Mouse (Mus musculus) layer of hippocampus, postnatal 25 days (tissue): ENCODE data around the gene Cdon. TPM values are rescaled to one million over a fixed set of nuclear protein-coding genes. Genes with fewer than 3 reads are reported as not detected.
A peak's percentile ranks its signal among the peaks of the same experiment; 100 is the strongest.
"Not testable (repeated sequence)": the region's sequence is repeated elsewhere in the genome, so short reads cannot be mapped to it uniquely, and the experiment has no call there.

Experiments
- DNase-seq, 2 experiments: peaks; one replicate each; pipeline ENCODE4 v3.0.0; 2022; ENCODE audit warnings: mixed read lengths in 2 of 2, low spot score in 1 of 2; ENCODE audit errors: extremely low spot score in 1 of 2
- total RNA-seq, 2 experiments: library from RNA; stranded (reverse); gene quantifications; 2 replicates each; pipeline ENCODE4 v1.2.3; 2021

Cdon gene
- total RNA-seq, result 10 to 100 TPM in 1 of 2 experiments, 1 to 10 TPM in 1; 9.5 to 15.8 TPM

DNA sequence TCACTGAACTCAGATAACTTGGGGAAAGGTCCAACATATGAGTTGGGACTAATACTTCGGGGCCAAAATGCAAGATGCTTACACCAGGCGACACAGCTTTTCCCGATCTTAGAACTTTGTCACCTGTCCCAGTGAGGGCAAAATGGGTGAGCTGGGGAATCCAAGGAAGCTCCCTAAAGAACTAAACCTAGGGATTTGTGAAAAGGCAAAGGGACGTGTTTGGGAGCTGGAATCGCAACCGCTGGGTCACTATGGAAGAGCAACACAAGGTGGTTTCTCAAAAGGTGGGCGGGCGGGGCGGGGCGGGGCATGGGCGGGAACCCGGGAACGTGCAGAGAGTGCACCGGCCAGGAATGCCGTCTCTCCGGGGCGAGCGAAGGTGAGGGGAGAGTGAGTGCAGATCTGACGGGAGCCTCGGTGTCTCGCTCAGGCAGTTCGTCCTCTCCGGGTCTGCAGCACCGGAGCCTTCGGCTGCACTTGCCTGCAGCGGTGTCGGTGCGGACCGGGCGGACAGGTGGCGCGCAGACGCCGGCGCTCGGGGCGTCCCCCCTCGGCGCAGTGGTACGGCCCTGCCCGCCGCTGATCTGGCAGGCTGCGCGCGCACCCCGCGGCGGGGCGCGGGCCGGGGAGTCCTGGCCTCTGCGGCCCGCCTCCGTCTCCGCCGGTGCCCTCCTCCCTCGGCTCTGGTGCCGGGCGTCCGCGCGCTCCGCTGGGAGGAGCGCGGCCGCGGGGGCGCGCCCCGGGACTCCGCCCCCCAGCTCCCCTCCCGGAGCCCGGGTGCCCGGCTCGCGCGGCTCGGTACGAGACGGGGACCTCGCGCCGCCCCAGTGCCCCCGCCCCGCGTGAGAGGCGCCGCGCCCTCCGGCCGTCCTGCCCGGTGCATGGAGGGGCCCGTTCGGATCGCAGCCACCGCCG is at the start of gene Cdon:
Gene Cdon, plus strand, starts transcription at position 324 of the 915 bp plus-strand sequence.
- DNase-seq, result peak; percentile 62 to 77

DNA sequence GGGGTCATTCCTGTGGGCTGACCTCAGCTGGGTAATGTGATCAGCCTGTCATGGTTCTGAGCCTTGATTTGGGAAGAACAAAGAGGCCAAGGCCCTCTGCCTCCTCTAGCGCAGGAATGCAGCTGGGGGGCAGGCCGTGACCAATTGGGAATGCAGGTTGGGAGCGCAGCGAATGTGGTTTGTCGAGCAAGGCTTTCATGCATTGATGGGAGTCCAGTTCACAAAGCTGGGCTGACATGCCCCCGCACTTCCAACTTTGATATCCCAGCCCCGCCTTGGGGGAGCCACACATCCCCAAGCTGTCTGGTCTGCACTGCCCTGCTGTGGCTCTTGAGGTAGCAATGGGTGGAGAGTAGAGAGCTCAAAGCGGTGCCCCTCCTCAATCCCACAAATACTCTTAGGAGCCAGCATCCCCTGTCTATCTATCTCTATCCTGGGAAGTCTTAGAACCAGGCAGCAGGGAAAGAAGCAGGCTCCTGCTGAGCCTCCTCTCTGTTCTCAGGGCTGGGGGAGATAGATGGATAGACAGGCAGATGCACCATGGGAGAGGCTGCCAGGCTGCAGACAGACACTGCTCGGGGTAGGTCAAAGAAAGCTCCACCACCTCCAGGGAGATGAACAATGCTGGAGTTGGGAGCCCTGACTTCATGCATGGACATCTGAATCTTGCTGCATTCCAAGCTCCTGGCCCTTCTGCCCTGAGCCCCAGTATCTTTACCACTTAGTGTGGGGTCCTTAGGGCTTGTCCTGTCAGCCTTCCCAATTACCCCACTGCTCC is 48.4 kb upstream of the Cdon start:
- no peak for DNase-seq

GRCm38 (mm10) chr9:35377916-35378315 is 43.0 kb upstream of the Cdon start:
- DNase-seq, result no peak

GRCm38 (mm10) chr9:35378991-35379390 is 41.9 kb upstream of the Cdon start:
- DNase-seq, result no peak

- no peak for DNase-seq
These were observed 21.0 kb upstream of the Cdon start for GRCm38 (mm10) chr9:35399896-35400295.

DNA sequence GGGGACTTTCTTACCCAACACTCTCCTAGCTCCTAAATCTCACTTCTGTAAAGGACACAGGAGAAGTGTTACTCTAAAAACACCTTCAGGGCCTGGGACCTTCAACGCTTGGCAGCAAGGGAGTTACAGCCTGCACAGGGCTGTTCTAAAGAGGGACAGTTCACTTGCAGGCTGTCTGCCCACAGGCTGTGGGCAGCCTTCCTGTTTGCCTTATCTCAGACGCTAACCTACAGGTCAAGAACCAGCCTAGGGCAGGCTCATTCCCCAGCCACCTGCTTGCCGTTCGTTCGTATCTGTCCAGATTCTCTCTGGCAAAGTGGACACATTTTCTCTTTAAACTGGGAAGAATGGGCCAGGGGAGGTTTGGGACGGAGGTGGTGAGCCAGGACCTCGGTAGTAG is 20.5 kb upstream of the Cdon start:
- no peak for DNase-seq

- DNase-seq, result no peak
These were observed 20.1 kb upstream of the Cdon start for GRCm38 (mm10) chr9:35400831-35401230.

DNA sequence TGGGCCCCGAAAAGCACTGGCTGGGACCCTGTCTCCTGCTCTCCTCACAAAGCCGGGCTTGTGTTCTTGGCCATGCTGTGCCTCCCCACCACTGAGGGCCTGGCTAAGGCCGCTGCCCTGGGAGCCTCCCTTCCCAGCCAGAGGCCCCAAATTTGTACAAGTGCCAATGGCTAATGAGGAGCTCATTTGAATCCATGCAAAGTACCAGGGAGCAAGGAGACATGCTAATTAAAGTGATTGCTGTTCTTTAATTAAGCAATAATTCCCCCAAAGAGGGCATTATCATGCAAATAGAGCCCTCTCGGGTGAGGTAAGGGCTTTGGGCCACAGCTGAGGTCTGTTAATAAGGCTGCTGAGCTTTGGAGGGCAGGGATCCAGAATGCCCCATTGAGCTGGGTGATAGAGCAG is 18.3 kb upstream of the Cdon start:
- DNase-seq, result no peak

GRCm38 (mm10) chr9:35403490-35403889 is 17.4 kb upstream of the Cdon start:
- DNase-seq, result no peak

GRCm38 (mm10) chr9:35405038-35405905 is 15.7 kb upstream of the Cdon start:
- DNase-seq, result no peak

DNA sequence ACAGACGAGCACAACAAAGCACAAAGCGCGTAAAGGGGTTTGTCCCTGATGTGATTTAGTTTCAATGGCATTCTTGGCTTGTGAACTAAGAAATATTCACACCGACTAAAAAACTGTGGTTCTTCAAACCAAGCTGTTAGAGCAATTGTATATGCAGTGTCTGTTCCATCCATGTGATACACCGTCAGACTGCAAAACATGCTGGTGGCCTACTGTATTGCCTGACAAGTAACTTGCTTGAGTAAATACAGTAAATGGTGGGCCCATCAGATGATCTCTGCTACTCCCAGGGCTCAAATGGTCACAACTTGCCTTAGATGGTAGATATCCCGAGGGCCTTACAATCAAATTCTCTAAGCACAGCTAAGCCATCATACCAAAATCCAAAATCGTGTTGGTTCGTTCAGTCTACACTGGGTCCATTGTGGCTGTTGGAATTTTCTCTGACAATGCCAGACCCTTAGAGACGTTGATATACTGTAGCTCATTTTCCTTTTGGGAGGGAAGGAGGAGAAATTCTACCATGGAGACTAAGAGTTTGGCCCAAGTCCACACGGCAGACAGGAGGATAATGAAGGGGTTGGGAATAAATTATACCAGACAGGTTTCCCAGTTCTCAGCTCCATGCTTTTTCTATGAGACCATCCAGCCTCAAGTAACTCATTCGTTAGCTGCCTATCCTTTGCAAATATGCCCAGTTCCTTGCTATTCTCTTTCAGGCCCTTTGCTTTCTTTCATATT is 9.5 kb upstream of the Cdon start:
- DNase-seq, result no peak

GRCm38 (mm10) chr9:35411975-35412374 is 9.0 kb upstream of the Cdon start:
- no peak for DNase-seq

GRCm38 (mm10) chr9:35421730-35422235 is 855 bp downstream of the Cdon start:
- peak; percentile 14 to 38 for DNase-seq

DNA sequence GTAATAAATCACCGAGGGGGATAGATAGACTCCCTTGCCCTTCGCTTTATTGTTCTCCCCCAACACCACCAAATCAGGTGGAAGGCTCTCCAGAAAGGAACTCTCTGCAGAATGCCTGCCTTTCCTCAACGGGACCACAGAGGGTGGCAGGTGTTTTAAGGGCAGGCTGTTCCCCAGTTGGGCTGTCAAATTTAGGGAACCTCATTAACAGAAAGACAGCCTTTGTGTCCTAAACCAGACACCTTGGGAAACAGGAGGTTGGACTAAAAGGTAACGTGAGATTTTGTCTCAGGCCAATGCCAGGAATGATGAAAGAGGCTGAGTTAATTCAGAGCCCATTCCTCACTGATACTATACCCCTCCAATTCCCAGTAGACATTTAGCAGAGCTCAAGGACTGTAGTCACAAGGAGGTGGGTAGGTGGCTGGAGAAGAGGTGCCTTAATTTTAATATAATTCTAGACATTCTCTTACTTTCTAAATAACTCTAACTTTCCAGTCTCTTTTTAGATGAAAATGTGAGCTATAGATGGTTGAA is 1.5 kb downstream of the Cdon start:
- DNase-seq, result no peak

- DNase-seq, result no peak
These were observed 2.3 kb downstream of the Cdon start for GRCm38 (mm10) chr9:35423265-35423664.

DNA sequence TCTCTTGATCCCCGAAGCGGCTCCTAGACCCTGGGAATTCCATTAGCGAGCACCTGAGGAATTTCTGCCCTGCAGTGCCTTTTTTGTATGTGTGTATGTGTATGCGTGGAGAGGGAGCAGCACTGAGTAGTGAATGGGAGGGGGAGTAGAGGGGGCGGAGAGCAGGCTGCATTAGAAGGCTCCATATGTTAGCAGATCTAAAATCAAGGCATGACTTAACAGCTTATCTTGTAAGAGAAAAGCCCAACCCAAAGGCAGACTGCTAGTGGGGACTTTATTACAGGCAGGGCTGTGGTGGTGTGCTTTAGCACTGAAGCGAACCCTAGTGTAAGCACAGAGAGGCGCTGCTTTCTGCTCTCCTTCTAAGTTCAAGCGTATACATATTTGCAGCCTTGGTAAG is 3.7 kb downstream of the Cdon start:
- DNase-seq, result no peak

GRCm38 (mm10) chr9:35430476-35430875 is 9.5 kb downstream of the Cdon start:
- no peak for DNase-seq

DNA sequence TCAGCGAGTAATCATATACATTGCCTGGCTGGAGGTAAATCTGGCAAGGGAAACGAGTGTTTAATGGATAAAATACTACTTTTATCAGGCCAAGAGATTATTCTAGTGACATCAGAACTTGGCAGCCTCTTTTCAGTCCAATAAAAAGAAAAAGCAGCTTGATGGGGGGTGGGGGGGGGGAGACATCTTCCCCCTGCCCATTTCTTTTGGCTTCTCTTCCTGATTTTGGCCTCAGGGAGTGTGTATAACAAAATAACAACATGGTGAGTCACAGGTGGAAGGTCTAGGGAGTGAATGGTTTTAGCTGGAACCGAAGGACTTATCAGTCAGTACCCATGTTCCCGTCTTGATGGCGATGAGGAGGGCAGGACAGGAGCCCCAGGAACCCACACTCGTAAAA is 10.5 kb downstream of the Cdon start:
- no peak for DNase-seq

- not testable (repeated sequence) for DNase-seq
These were observed 11.9 kb downstream of the Cdon start for GRCm38 (mm10) chr9:35432717-35433297.
